Comparison of ENCODE assay signal across 8 mouse cellular contexts in genomic region chr2:26090876-26091770, GRCm38 (mm10). TPM values are rescaled to one million over a fixed set of nuclear protein-coding genes. Genes with fewer than 3 reads are reported as not detected.
A peak's percentile ranks its signal among the peaks of the same experiment; 100 is the strongest.
DNase-seq lines count a peak whose midpoint lies in the region; ATAC-seq lines count a peak whose summit lies in the region.

No protein-coding gene starts in this region.

- H3K27ac ChIP-seq in forebrain, embryonic 16.5 days (ENCODE audit: low read length) = peak overlapping the region; percentile 85
- no peak overlapping the region for H3K27ac ChIP-seq in midbrain, embryonic 11.5 days (ENCODE audit: low read depth, low read length)

- H3K4me3 ChIP-seq in forebrain, embryonic 16.5 days (replicated peaks; ENCODE audit: low read length) = peak overlapping the region; percentile 66
- H3K4me3 ChIP-seq in midbrain, embryonic 11.5 days (ENCODE audit: low read depth, low read length) = peak overlapping the region; percentile 71

- ATAC-seq in forebrain, embryonic 16.5 days = peak; percentile 43
- ATAC-seq in midbrain, embryonic 11.5 days (ENCODE audit: low FRiP score) = peak; percentile 77

- H3K4me1 ChIP-seq in forebrain, embryonic 16.5 days (replicated peaks; ENCODE audit: control insufficient read depth, insufficient read depth, low read length) = peaks cover 28% of the 10 kb centered on the region
- peaks cover 10% of the 10 kb centered on the region for H3K4me1 ChIP-seq in midbrain, embryonic 11.5 days (ENCODE audit: control insufficient read depth, insufficient read depth, low read length)

- no peaks in the 10 kb centered on the region for H3K27me3 ChIP-seq in forebrain, embryonic 16.5 days (replicated peaks; ENCODE audit: control insufficient read depth, insufficient read depth, low read length)
- H3K27me3 ChIP-seq in midbrain, embryonic 11.5 days (ENCODE audit: control insufficient read depth, insufficient read depth, low read length) = peaks cover 13% of the 10 kb centered on the region

- H3K4me2 ChIP-seq in forebrain, embryonic 16.5 days (ENCODE audit: low read length) = peak overlapping the region; percentile 95
- peak overlapping the region; percentile 94 for H3K4me2 ChIP-seq in midbrain, embryonic 11.5 days

- H3K9ac ChIP-seq in forebrain, embryonic 16.5 days (replicated peaks; ENCODE audit: low read depth, low read length) = peak overlapping the region; percentile 81
- H3K9ac ChIP-seq in midbrain, embryonic 11.5 days (ENCODE audit: low read length) = peak overlapping the region; percentile 90

- H3K36me3 ChIP-seq in forebrain, embryonic 16.5 days (ENCODE audit: control insufficient read depth, insufficient read depth) = no peaks in the 10 kb centered on the region
- H3K36me3 ChIP-seq in midbrain, embryonic 11.5 days (ENCODE audit: control insufficient read depth, insufficient read depth, low read length) = no peaks in the 10 kb centered on the region

- no peaks in the 10 kb centered on the region for H3K9me3 ChIP-seq in forebrain, embryonic 16.5 days (ENCODE audit: control insufficient read depth, low read length)
- H3K9me3 ChIP-seq in midbrain, embryonic 11.5 days (ENCODE audit: control insufficient read depth, low read length) = no peaks in the 10 kb centered on the region

- WGBS in forebrain, embryonic 16.5 days = 2% methylated on average over 38 of the region's 39 CpGs
- under 1% methylated on average over 39 of the region's 39 CpGs for WGBS in midbrain, embryonic 11.5 days

- DNase-seq in left cerebral cortex, postnatal 4 days = peak; percentile 31
- no peak for DNase-seq in left cerebral cortex, adult 9 months (ENCODE audit: low spot score in 2 of 2)
- DNase-seq in cerebellum, adult 18-20 months = peak; percentile 60 to 69
- peak; percentile 67 for DNase-seq in kidney, postnatal 10 days
- DNase-seq in midbrain, embryonic 11.5 days (ENCODE audit: low spot score, missing footprints) = peak; percentile 94
- DNase-seq in urinary bladder, adult 2 months (ENCODE audit: low spot score) = no peak
- DNase-seq in natural killer cell, adult 2 months (ENCODE audit: low spot score in 2 of 2) = no peak

- intact Hi-C loops in left cerebral cortex, postnatal 4 days (cut with DNase I) = no loop called here

RNA-seq across cellular contexts. Expression of gene Nacc2, which starts 31.9 kb away (rescaled TPM):
- 10 to 100 TPM; 24.6 to 26.5 TPM for total RNA-seq in left cerebral cortex, postnatal 4 days (2021)
- 13.3 and 16.1 TPM in 2 replicates for polyA plus RNA-seq in forebrain, embryonic 16.5 days (2015; fragmentation: Nextera tagmentation; extraction: Ambion mirVana)
- polyA plus RNA-seq in midbrain, embryonic 11.5 days (2014; fragmentation: Nextera tagmentation; extraction: Ambion mirVana) = 4.0 and 4.5 TPM in 2 replicates
- polyA plus RNA-seq in urinary bladder, adult 2 months (2012; rRNA removed) = 43.2 and 60.5 TPM in 2 replicates

Comparison
In these comparisons a context has a peak if more than half of its experiments do, and no peak if none do; other contexts are left out.
1. DNase-seq: peak in left cerebral cortex, postnatal 4 days (single experiment), cerebellum, adult 18-20 months (2 of 2), kidney, postnatal 10 days (single experiment) and midbrain, embryonic 11.5 days (single experiment); none in left cerebral cortex, adult 9 months (0 of 2), urinary bladder, adult 2 months (single experiment) and natural killer cell, adult 2 months (0 of 2).